Mouse (Mus musculus) kidney, postnatal 36 days (tissue): ENCODE measurements around the gene Slc12a9.

Experiments used
- DNase-seq, 2 experiments: peaks; one replicate each; pipeline ENCODE4 v3.0.0; 2021 to 2022; ENCODE audit warnings: mixed read lengths in 2 of 2

Gene Slc12a9

GRCm38 (mm10) chr5:137307071-137307912 lies 26.1 kb downstream of the Slc12a9 start, which contains the start of gene Srrt:
TSS of gene Srrt (minus strand) at chr5:137307674.
- peak; percentile 94 to 95 for DNase-seq

- DNase-seq: no peak
These were observed 26.9 kb downstream of the Slc12a9 start for GRCm38 (mm10) chr5:137306439-137307005.

GRCm38 (mm10) chr5:137305822-137306221 lies 27.6 kb downstream of the Slc12a9 start:
- DNase-seq: no peak

- no peak for DNase-seq
These were observed 28.6 kb downstream of the Slc12a9 start for GRCm38 (mm10) chr5:137304816-137305215.

- DNase-seq: no peak
These were observed 29.2 kb downstream of the Slc12a9 start for GRCm38 (mm10) chr5:137304165-137304564.

GRCm38 (mm10) chr5:137303609-137304008 lies 29.8 kb downstream of the Slc12a9 start:
- no peak for DNase-seq

GRCm38 (mm10) chr5:137301253-137301652 lies 32.1 kb downstream of the Slc12a9 start:
- DNase-seq: peak; percentile 29 to 72

- no peak for DNase-seq
These were observed 34.2 kb downstream of the Slc12a9 start for GRCm38 (mm10) chr5:137299240-137299639.

- no peak for DNase-seq
These were observed 36.3 kb downstream of the Slc12a9 start for GRCm38 (mm10) chr5:137297126-137297525.

- DNase-seq: no peak
These were observed 37.7 kb downstream of the Slc12a9 start for GRCm38 (mm10) chr5:137295712-137296111.

- DNase-seq: no peak
These were observed 38.1 kb downstream of the Slc12a9 start for GRCm38 (mm10) chr5:137295296-137295695.

- no peak for DNase-seq
These were observed 38.7 kb downstream of the Slc12a9 start for GRCm38 (mm10) chr5:137294744-137295093.

- peak; percentile 97 to 98 for DNase-seq
These were observed 39.3 kb downstream of the Slc12a9 start, which contains the start of gene Ufsp1 for GRCm38 (mm10) chr5:137293839-137294743. TSS of gene Ufsp1 (plus strand) at chr5:137294629.

- peak; percentile 92 to 95 for DNase-seq
These were observed 40.1 kb downstream of the Slc12a9 start for GRCm38 (mm10) chr5:137293282-137293681.

- DNase-seq: no peak
These were observed 41.9 kb downstream of the Slc12a9 start for GRCm38 (mm10) chr5:137291381-137291926.

GRCm38 (mm10) chr5:137290677-137291076 lies 42.7 kb downstream of the Slc12a9 start:
- peak; percentile 67 to 89 for DNase-seq

- no peak for DNase-seq
These were observed 43.6 kb downstream of the Slc12a9 start for GRCm38 (mm10) chr5:137289591-137290365.

GRCm38 (mm10) chr5:137288999-137289470 lies 44.4 kb downstream of the Slc12a9 start:
- peak in 1 of 2 experiments; percentile 53 for DNase-seq

- DNase-seq: no peak
These were observed 45.2 kb downstream of the Slc12a9 start for GRCm38 (mm10) chr5:137287953-137288743.

GRCm38 (mm10) chr5:137287032-137287952 lies 46.1 kb downstream of the Slc12a9 start, which contains the start of gene Ache:
TSS of gene Ache (plus strand) at chr5:137287519.
- DNase-seq: no peak
